Mouse (Mus musculus) hindbrain, embryonic 14.5 days (tissue): ENCODE measurements around the gene Castor1. TPM values are rescaled to one million over a fixed set of nuclear protein-coding genes. Genes with fewer than 3 reads are reported as not detected.

Source experiments
- ATAC-seq: fragments of 200-750 bp; cut with Nextera tagmentation; 2 replicates; pipeline ENCODE4 v1.8.0; 2017; ENCODE audit warnings: moderate number of reproducible peaks, mild to moderate bottlenecking, moderate TSS enrichment, moderate library complexity; ENCODE audit not compliant: low FRiP score
- DNase-seq: peaks from one replicate; pipeline ENCODE4 v3.0.0-alpha.2; 2015; ENCODE audit warnings: low spot score
- H3K27ac ChIP-seq: fragments of 300-500 bp; sonication (generic); 2 replicates; pipeline ENCODE4 v1.5.1; 2014; ENCODE audit warnings: mild to moderate bottlenecking, moderate library complexity
- H3K27me3 ChIP-seq: fragments of 300-500 bp; sonication (generic); 2 replicates; pipeline ENCODE4 v1.6.1; 2014; ENCODE audit warnings: mild to moderate bottlenecking, low read length, mixed read lengths; ENCODE audit not compliant: control insufficient read depth, insufficient read depth
- H3K36me3 ChIP-seq: fragments of 300-500 bp; sonication (generic); replicated peaks from 2 replicates; pipeline ENCODE4 v1.6.1; 2014; ENCODE audit not compliant: control insufficient read depth, insufficient read depth
- H3K4me1 ChIP-seq: fragments of 300-500 bp; sonication (generic); replicated peaks from 2 replicates; pipeline ENCODE4 v1.6.1; 2014; ENCODE audit warnings: antibody characterized with exemption, low read length, mixed read lengths; ENCODE audit not compliant: control insufficient read depth, insufficient read depth
- H3K4me2 ChIP-seq: fragments of 300-500 bp; sonication (generic); replicated peaks from 2 replicates; pipeline ENCODE4 v1.6.1; 2014; ENCODE audit warnings: mild to moderate bottlenecking, moderate library complexity
- H3K4me3 ChIP-seq: fragments of 300-500 bp; sonication (generic); replicated peaks from 2 replicates; pipeline ENCODE4 v1.5.1; 2014; ENCODE audit warnings: mild to moderate bottlenecking, low read length
- H3K9ac ChIP-seq: fragments of 300-500 bp; sonication (generic); 2 replicates; pipeline ENCODE4 v1.6.1; 2014
- H3K9me3 ChIP-seq: fragments of 300-500 bp; sonication (generic); 2 replicates; pipeline ENCODE4 v1.6.1; 2016; ENCODE audit warnings: low read length; ENCODE audit not compliant: control insufficient read depth
- WGBS: fragments of 180-500 bp; shearing (Covaris S2); extraction: QIAGEN DNeasy Blood & Tissue Kit; methylation state at CpG from one replicate; pipeline ENCODE4 v1.1.7; 2014; 5-methylcytosine and 5-hydroxymethylcytosine counted together
- polyA plus RNA-seq: library from polyadenylated mRNA; unstranded; fragments of >200 nt; fragmentation: Nextera tagmentation; extraction: Ambion mirVana; gene quantifications from 2 replicates; pipeline ENCODE4 v1.2.1, GENCODE M21; 2014

The Castor1 gene
- polyA plus RNA-seq, 1 experiment from 2014 or later: 4.5 TPM

GRCm38 (mm10) chr11:4252886-4253285 is 34.9 kb downstream of the Castor1 start:
- no peaks in the 10 kb centered on the region for H3K36me3 ChIP-seq

GRCm38 (mm10) chr11:4256846-4257607 is 39.0 kb downstream of the Castor1 start, which contains the start of gene Lif:
Lif (plus strand) TSS chr11:4257557.
- H3K9me3 ChIP-seq: no peaks in the 10 kb centered on the region
- H3K4me2 ChIP-seq: no peak within 1 kb of the TSS
- WGBS: 71% methylated on average over 11 of the region's 11 CpGs
- no peak within 1 kb of the TSS for H3K27ac ChIP-seq
- 0 out of 2 replicates have a peak, but pooled peaks have one; percentile 17 for ATAC-seq
- no peak for DNase-seq
- H3K36me3 ChIP-seq: no peaks in the 10 kb centered on the region
- H3K9ac ChIP-seq: peak within 1 kb of the TSS; percentile 25; the same call in 1 of the 2 replicates
- H3K4me1 ChIP-seq: 0 out of 2 replicates have a peak, but pooled peaks cover 3% of the 10 kb centered on the region
- no peaks in the 10 kb centered on the region for H3K27me3 ChIP-seq
- no peak within 1 kb of the TSS for H3K4me3 ChIP-seq

More at GRCm38 (mm10) chr11:4252886-4253285, 34.9 kb downstream of the Castor1 start:
- H3K9ac ChIP-seq: no peak overlapping the region
- H3K9me3 ChIP-seq: no peaks in the 10 kb centered on the region
- H3K27me3 ChIP-seq: no peaks in the 10 kb centered on the region
- no peak overlapping the region for H3K4me2 ChIP-seq
- no peak for DNase-seq
- H3K27ac ChIP-seq: no peak overlapping the region
- ATAC-seq: no peak
- 71% methylated on average over 2 of the region's 2 CpGs for WGBS
- no peak overlapping the region for H3K4me3 ChIP-seq
- no peaks in the 10 kb centered on the region for H3K4me1 ChIP-seq

GRCm38 (mm10) chr11:4257756-4258155 is 39.7 kb downstream of the Castor1 start:
- 69% methylated on average over 5 of the region's 5 CpGs for WGBS
- no peak for ATAC-seq

GRCm38 (mm10) chr11:4258657-4259082 is 40.6 kb downstream of the Castor1 start:
- no peak overlapping the region for H3K27ac ChIP-seq
- no peaks in the 10 kb centered on the region for H3K36me3 ChIP-seq
- DNase-seq (peak; percentile 93), ATAC-seq (peak; percentile 61)
- no peaks in the 10 kb centered on the region for H3K27me3 ChIP-seq
- 2% methylated on average over 7 of the region's 7 CpGs for WGBS
- no peaks in the 10 kb centered on the region for H3K9me3 ChIP-seq
- no peak overlapping the region for H3K4me3 ChIP-seq
- H3K4me2 ChIP-seq: peak overlapping the region; percentile 45
- H3K9ac ChIP-seq: peak overlapping the region; percentile 25; the same call in 1 of the 2 replicates
- H3K4me1 ChIP-seq: 0 out of 2 replicates have a peak, but pooled peaks cover 3% of the 10 kb centered on the region

More at GRCm38 (mm10) chr11:4257756-4258155, 39.7 kb downstream of the Castor1 start:
- no peaks in the 10 kb centered on the region for H3K36me3 ChIP-seq
- no peak for DNase-seq
- no peak overlapping the region for H3K4me2 ChIP-seq
- H3K9ac ChIP-seq: no peak overlapping the region
- no peak overlapping the region for H3K27ac ChIP-seq
- no peaks in the 10 kb centered on the region for H3K9me3 ChIP-seq
- H3K4me1 ChIP-seq: 0 out of 2 replicates have a peak, but pooled peaks cover 3% of the 10 kb centered on the region
- no peaks in the 10 kb centered on the region for H3K27me3 ChIP-seq
- H3K4me3 ChIP-seq: no peak overlapping the region

GRCm38 (mm10) chr11:4260463-4261187 is 42.6 kb downstream of the Castor1 start:
- DNase-seq (peak; percentile 38), ATAC-seq (no peak)
- 29% methylated on average over 14 of the region's 14 CpGs for WGBS
- Histone ChIP-seq H3K27me3 (peaks cover 16% of the 10 kb centered on the region), H3K27ac (no peak overlapping the region), H3K4me1 (0 out of 2 replicates have a peak, but pooled peaks cover 3% of the 10 kb centered on the region), H3K4me2 (no peak overlapping the region), H3K9ac (no peak overlapping the region), H3K4me3 (no peak overlapping the region), H3K9me3 (no peaks in the 10 kb centered on the region), H3K36me3 (no peaks in the 10 kb centered on the region)

GRCm38 (mm10) chr11:4261188-4261494 is 43.1 kb downstream of the Castor1 start:
- no peak for DNase-seq
- Histone ChIP-seq H3K9me3 (no peaks in the 10 kb centered on the region), H3K4me3 (no peak overlapping the region), H3K36me3 (no peaks in the 10 kb centered on the region), H3K9ac (no peak overlapping the region), H3K4me1 (0 out of 2 replicates have a peak, but pooled peaks cover 3% of the 10 kb centered on the region), H3K27ac (no peak overlapping the region), H3K4me2 (no peak overlapping the region), H3K27me3 (peaks cover 21% of the 10 kb centered on the region)
- 40% methylated on average over 7 of the region's 7 CpGs for WGBS
- ATAC-seq: no peak

- Histone ChIP-seq H3K27me3 (peaks cover 24% of the 10 kb centered on the region), H3K36me3 (no peaks in the 10 kb centered on the region), H3K4me2 (no peak overlapping the region), H3K4me3 (no peak overlapping the region), H3K4me1 (0 out of 2 replicates have a peak, but pooled peaks cover 3% of the 10 kb centered on the region), H3K9ac (no peak overlapping the region), H3K9me3 (no peaks in the 10 kb centered on the region), H3K27ac (no peak overlapping the region)
- DNase-seq: peak; percentile 57
- ATAC-seq: no peak
- 27% methylated on average over 5 of the region's 5 CpGs for WGBS
Observed at GRCm38 (mm10) chr11:4261969-4262368, 43.9 kb downstream of the Castor1 start.

GRCm38 (mm10) chr11:4262847-4263246 is 44.8 kb downstream of the Castor1 start:
- WGBS: 17% methylated on average over 6 of the region's 7 CpGs
- Histone ChIP-seq H3K27ac (no peak overlapping the region), H3K9me3 (no peaks in the 10 kb centered on the region), H3K9ac (no peak overlapping the region), H3K4me2 (no peak overlapping the region), H3K27me3 (peaks cover 32% of the 10 kb centered on the region), H3K4me3 (no peak overlapping the region), H3K4me1 (0 out of 2 replicates have a peak, but pooled peaks cover 3% of the 10 kb centered on the region), H3K36me3 (no peaks in the 10 kb centered on the region)
- no peak for ATAC-seq
- no peak for DNase-seq

GRCm38 (mm10) chr11:4263296-4263695 is 45.3 kb downstream of the Castor1 start:
- ATAC-seq (no peak), DNase-seq (no peak)
- Histone ChIP-seq H3K4me1 (0 out of 2 replicates have a peak, but pooled peaks cover 3% of the 10 kb centered on the region), H3K9me3 (no peaks in the 10 kb centered on the region), H3K27me3 (peaks cover 37% of the 10 kb centered on the region), H3K4me2 (no peak overlapping the region), H3K4me3 (no peak overlapping the region), H3K36me3 (no peaks in the 10 kb centered on the region), H3K9ac (no peak overlapping the region), H3K27ac (no peak overlapping the region)
- 38% methylated on average over 1 of the region's 1 CpGs for WGBS
